Mouse (Mus musculus) intestine, embryonic 15.5 days (tissue): ENCODE results near the gene Cxcl2. TPM values are rescaled to one million over a fixed set of nuclear protein-coding genes. Genes with fewer than 3 reads are reported as not detected.
A peak's percentile ranks its signal among the peaks of the same experiment; 100 is the strongest.

Experiments used
- ATAC-seq: fragments of 200-750 bp; cut with Nextera tagmentation; 2 replicates; pipeline ENCODE4 v1.8.0; 2017; ENCODE audit warnings: moderate TSS enrichment, moderate library complexity
- H3K27ac ChIP-seq: fragments of 300-500 bp; sonication (generic); 2 replicates; pipeline ENCODE4 v1.5.1; 2015; ENCODE audit warnings: mild to moderate bottlenecking, inconsistent platforms
- H3K27me3 ChIP-seq: fragments of 300-500 bp; sonication (generic); replicated peaks from 2 replicates; pipeline ENCODE4 v1.6.1; 2015; ENCODE audit warnings: inconsistent platforms
- H3K36me3 ChIP-seq: fragments of 300-500 bp; sonication (generic); 2 replicates; pipeline ENCODE4 v1.6.1; 2015; ENCODE audit warnings: inconsistent platforms
- H3K4me1 ChIP-seq: fragments of 300-500 bp; sonication (generic); replicated peaks from 2 replicates; pipeline ENCODE4 v1.6.1; 2015; ENCODE audit warnings: inconsistent platforms
- H3K4me2 ChIP-seq: fragments of 300-500 bp; sonication (generic); replicated peaks from 2 replicates; pipeline ENCODE4 v1.6.1; 2015; ENCODE audit warnings: mild to moderate bottlenecking, inconsistent platforms
- H3K4me3 ChIP-seq: fragments of 300-500 bp; sonication (generic); replicated peaks from 2 replicates; pipeline ENCODE4 v1.5.1; 2015; ENCODE audit warnings: inconsistent platforms
- H3K9ac ChIP-seq: fragments of 300-500 bp; sonication (generic); 2 replicates; pipeline ENCODE4 v1.6.1; 2015; ENCODE audit warnings: inconsistent platforms
- H3K9me3 ChIP-seq: fragments of 300-500 bp; sonication (generic); 2 replicates; pipeline ENCODE4 v1.6.1; 2016; ENCODE audit warnings: inconsistent platforms
- WGBS: fragments of 180-500 bp; shearing (Covaris S2); methylation state at CpG from one replicate; pipeline ENCODE4 v1.1.7; 2015; 5-methylcytosine and 5-hydroxymethylcytosine counted together
- polyA plus RNA-seq: library from polyadenylated mRNA; unstranded; fragments of >200 nt; fragmentation: Nextera tagmentation; extraction: Ambion mirVana; gene quantifications from 2 replicates; pipeline ENCODE4 v1.2.1, GENCODE M21; 2015

Cxcl2 gene
- polyA plus RNA-seq, 1 experiment from 2014 or later: 0.20 TPM

DNA sequence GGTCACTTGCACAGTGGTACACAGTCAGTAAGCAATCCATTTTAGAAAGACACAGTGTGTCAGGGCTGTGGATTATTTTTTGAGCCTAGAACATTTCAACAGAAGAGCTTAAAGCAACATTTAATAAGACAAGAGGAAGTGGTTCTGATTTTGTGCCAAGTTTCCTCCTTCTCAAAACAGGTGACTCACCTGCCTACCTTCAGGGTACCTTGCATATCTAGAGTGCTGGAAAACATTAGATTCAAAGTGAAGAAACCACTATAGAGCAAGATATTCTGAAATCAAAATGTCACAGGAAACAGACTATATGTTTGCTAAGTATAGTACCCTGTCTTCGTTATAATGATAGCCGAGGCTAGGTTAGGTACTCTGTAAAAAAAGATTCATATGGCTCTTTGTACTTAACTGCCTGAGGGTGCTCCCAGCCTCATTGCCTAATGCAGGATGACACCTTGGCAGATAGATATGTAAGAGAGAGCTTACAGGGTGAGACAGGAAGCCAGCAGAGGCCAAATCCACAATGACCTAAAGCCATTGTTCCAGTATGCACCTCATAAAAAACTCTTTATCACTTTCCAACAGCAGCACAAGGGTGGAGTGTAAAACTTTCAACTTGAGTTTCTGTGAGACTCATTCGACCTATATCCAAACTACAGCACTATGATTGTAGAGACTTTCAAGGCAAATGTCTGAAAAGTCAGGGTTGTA is 24.2 kb upstream of the Cxcl2 start:
- Histone ChIP-seq H3K4me1 (no peaks in the 10 kb centered on the region), H3K4me2 (no peak overlapping the region), H3K9ac (no peak overlapping the region), H3K27me3 (no peaks in the 10 kb centered on the region), H3K4me3 (no peak overlapping the region), H3K27ac (no peak overlapping the region), H3K9me3 (no peaks in the 10 kb centered on the region), H3K36me3 (no peaks in the 10 kb centered on the region)
- no peak for ATAC-seq
- WGBS: 81% methylated on average over 3 of the region's 3 CpGs

DNA sequence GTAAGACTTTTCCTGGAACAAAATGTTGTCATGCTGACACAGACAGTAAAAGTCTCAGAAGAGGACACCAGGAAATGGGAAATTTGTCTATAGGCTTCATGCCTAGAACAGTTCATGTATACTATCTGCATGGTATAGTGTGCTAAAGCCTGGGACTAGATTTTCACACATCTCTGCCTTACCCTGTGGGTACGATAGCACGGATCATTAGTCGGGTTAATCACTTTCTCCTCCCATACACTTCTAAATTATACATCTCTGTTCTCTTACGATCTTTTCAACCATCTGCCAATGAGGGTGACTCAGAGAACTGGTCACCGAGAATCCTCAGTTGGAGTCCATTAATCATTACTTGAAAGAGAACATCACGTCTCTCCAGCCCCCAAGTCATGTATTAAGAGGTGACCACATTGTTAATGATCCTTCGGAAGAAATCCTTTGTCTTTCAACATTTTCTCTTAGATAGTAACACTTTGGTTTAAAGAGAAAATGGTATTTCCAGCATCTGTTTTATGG is 23.3 kb upstream of the Cxcl2 start:
- H3K27ac ChIP-seq: no peak overlapping the region
- H3K36me3 ChIP-seq: no peaks in the 10 kb centered on the region
- H3K9ac ChIP-seq: no peak overlapping the region
- no peak overlapping the region for H3K4me2 ChIP-seq
- no peak for ATAC-seq
- H3K4me1 ChIP-seq: no peaks in the 10 kb centered on the region
- 83% methylated on average over 7 of the region's 7 CpGs for WGBS
- H3K27me3 ChIP-seq: no peaks in the 10 kb centered on the region
- no peak overlapping the region for H3K4me3 ChIP-seq
- H3K9me3 ChIP-seq: no peaks in the 10 kb centered on the region

DNA sequence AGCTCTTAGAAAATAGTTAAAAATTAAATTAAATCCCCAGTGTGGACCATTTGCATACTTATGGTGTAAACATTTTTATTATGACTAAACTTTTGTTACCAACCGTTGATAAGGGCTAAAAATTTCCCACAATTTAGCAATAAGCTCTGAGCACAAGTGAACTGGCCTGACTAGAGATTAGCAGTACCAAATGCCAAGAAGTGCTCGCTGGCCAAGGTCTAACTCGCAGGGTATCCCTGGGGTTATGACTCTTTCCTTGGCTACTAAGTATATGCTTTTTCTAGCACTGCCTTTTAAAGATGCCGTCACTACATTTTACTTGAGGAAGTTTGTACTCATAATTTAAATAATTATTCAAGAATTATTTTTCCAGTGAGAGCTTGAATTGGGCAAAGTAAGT is 22.6 kb upstream of the Cxcl2 start:
- Histone ChIP-seq H3K27ac (no peak overlapping the region), H3K27me3 (no peaks in the 10 kb centered on the region)
- WGBS: 84% methylated on average over 4 of the region's 4 CpGs

DNA sequence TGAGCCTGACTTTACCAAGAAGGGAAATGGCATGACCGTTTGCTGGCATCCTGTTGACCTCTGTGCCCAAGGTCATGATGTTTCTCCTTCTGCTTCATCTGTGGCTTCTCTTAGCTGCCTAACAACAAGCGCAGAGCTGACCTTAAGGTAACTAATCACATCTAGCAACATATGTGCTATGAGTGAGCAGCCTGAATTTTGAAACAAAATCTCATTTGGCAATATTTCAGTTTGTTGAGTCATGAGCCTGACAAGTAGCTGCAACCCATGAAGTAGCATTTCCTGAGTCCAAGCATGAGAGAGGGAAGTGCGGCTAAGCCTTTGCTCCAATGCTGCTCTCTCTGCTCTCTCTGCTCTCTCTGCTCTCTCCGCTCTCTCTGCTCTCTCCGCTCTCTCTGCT is 22.0 kb upstream of the Cxcl2 start:
- H3K27ac ChIP-seq: no peak overlapping the region
- no peak overlapping the region for H3K9ac ChIP-seq
- H3K4me1 ChIP-seq: no peaks in the 10 kb centered on the region
- no peak for ATAC-seq
- no peaks in the 10 kb centered on the region for H3K27me3 ChIP-seq
- no peaks in the 10 kb centered on the region for H3K36me3 ChIP-seq
- no peak overlapping the region for H3K4me2 ChIP-seq
- 84% methylated on average over 5 of the region's 5 CpGs for WGBS
- H3K4me3 ChIP-seq: no peak overlapping the region
- no peaks in the 10 kb centered on the region for H3K9me3 ChIP-seq

More for the DNA sequence above, 22.6 kb upstream of the Cxcl2 start:
- no peaks in the 10 kb centered on the region for H3K4me1 ChIP-seq
- no peak for ATAC-seq
- no peak overlapping the region for H3K9ac ChIP-seq
- H3K9me3 ChIP-seq: no peaks in the 10 kb centered on the region
- H3K4me2 ChIP-seq: no peak overlapping the region
- H3K4me3 ChIP-seq: no peak overlapping the region
- no peaks in the 10 kb centered on the region for H3K36me3 ChIP-seq

DNA sequence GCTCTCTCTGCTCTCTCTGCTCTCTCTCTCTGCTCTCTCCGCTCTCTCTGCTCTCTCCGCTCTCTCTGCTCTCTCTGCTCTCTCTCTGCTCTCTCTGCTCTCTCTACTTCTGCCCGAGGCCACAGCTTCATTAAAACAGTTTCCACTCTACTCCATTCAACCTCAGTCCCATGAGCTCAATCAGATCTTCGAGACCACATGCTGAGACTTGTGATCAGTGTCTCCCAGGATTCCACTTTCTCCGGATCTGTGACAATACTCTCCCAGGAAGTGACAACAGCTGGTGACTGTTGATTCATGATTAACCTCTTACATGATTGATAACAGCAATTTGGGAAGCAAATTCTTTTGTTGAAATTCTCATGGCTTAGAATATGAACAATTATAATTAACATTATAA is 21.5 kb upstream of the Cxcl2 start:
- Histone ChIP-seq H3K4me1 (no peaks in the 10 kb centered on the region), H3K36me3 (no peaks in the 10 kb centered on the region), H3K27ac (no peak overlapping the region), H3K9ac (no peak overlapping the region), H3K27me3 (no peaks in the 10 kb centered on the region), H3K4me3 (no peak overlapping the region), H3K9me3 (no peaks in the 10 kb centered on the region), H3K4me2 (no peak overlapping the region)
- WGBS: 85% methylated on average over 5 of the region's 5 CpGs
- no peak for ATAC-seq

DNA sequence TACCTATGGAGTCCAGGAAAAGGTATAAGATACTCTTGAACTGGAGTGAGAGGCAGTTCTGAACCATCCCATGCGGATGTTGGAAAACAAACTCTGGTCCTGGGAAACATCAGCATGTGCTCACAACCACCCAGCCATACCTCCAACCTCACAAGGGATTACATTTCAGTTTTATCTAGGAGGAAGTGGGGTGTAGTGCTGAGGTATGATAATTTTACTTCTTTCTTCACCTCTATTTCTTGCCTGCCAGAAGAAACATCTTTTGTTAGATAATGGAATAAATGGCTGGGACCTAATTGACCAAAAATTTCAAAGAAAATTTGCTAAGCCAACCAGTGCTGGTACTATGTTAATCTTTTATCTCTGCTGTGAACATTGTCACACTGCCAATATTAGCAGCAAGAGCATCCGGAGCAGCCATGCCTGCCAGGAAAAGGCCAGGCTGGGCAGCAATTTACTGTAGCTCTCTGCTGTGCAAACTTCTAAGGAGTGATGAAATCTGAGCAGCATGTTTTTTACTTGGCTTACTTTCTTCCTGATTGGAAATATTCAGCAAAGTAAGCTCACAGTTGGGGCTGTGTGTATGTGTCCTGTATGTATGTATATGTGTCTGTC is 18.9 kb upstream of the Cxcl2 start:
- Histone ChIP-seq H3K36me3 (no peaks in the 10 kb centered on the region), H3K4me1 (no peaks in the 10 kb centered on the region), H3K9me3 (no peaks in the 10 kb centered on the region), H3K27me3 (no peaks in the 10 kb centered on the region), H3K4me2 (no peak overlapping the region), H3K27ac (no peak overlapping the region), H3K4me3 (no peak overlapping the region), H3K9ac (no peak overlapping the region)
- 60% methylated on average over 2 of the region's 2 CpGs for WGBS
- no peak for ATAC-seq

DNA sequence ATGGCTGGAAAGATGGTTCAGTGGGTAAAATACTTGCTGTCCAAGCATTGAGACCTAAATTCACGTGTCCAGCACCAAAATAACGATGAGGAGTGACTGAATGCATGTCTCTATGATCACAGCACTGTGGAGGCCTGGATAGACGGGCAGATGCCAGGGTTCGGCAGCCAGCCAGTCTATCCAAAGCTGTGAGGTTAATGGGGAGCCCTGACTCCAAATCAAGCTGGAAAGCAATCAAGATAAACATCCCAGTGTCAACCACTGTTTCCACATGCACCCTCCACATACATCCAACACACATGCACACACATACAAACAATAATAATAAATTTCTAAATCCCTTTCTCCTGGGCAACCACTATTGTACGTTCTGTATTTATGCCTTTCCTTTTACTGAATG is 15.0 kb upstream of the Cxcl2 start:
- Histone ChIP-seq H3K4me2 (no peak overlapping the region), H3K27me3 (no peaks in the 10 kb centered on the region), H3K4me3 (no peak overlapping the region), H3K36me3 (no peaks in the 10 kb centered on the region), H3K9me3 (no peaks in the 10 kb centered on the region), H3K4me1 (no peaks in the 10 kb centered on the region), H3K27ac (no peak overlapping the region), H3K9ac (no peak overlapping the region)
- WGBS: 73% methylated on average over 5 of the region's 5 CpGs
- no peak for ATAC-seq

DNA sequence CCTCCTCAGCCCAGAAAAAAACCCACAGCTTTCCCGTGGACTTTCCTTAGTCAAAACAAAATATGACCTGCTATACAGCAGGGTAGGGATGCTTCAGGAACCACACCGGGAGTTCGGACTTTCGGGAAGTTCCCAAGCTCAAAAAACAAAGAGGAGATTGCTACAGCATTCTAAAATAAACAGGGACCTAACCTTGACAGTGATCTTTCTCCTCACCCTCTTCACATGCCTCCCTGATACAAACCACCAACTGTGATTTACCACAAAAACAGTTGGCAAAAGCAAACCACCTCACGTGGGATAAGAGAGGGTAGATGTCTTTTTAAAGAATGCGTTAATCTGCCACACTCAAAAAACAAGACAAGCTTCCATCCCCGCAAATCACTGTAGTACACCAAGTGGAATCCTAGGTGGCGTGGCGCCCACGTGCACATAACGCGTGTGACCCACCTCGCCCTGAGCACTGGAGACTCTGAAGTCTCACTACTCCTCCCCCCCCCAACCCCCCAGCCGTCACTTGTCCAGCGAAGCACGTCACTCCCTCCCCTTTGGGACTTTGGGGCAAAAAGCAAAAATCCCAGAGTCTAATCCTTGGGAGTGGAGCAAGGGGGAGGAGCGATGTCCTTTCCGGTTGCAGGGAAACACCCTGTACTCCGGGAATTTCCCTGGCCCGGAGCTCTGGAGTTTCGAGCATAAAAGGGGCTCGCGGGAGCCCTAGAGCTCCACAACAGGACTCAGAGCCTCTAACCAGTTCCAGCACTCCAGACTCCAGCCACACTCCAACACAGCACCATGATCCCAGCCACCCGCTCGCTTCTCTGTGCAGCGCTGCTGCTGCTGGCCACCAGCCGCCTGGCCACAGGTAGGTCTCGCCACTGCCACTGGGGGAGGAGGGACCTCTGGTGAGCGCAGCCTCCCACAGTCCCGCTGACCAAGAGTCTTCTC is 12.9 kb upstream of the Cxcl2 start, which contains the start of gene Cxcl1:
Gene Cxcl1, plus strand, starts transcription at position 723 of the 945 bp plus-strand sequence.
- Histone ChIP-seq H3K9me3 (no peaks in the 10 kb centered on the region), H3K4me1 (no peaks in the 10 kb centered on the region), H3K4me2 (peak within 1 kb of the TSS; percentile 91), H3K36me3 (no peaks in the 10 kb centered on the region), H3K27me3 (no peaks in the 10 kb centered on the region), H3K4me3 (peak within 1 kb of the TSS; percentile 52), H3K9ac (peak within 1 kb of the TSS; percentile 64), H3K27ac (0 out of 2 replicates have a peak within 1 kb of the TSS, but pooled peaks have one; percentile 44)
- peak; percentile 94 for ATAC-seq
- WGBS: 11% methylated on average over 30 of the region's 30 CpGs

DNA sequence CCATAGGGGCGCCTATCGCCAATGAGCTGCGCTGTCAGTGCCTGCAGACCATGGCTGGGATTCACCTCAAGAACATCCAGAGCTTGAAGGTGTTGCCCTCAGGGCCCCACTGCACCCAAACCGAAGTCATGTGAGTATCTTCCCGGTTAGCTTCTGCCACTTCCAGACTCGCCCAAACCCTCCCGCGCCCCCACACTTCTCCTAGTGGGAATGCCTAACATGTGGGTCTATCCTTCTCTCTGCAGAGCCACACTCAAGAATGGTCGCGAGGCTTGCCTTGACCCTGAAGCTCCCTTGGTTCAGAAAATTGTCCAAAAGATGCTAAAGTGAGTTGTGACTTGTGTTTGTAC is 12.2 kb upstream of the Cxcl2 start:
- Histone ChIP-seq H3K4me3 (peak overlapping the region; percentile 52), H3K27ac (0 out of 2 replicates have a peak overlapping the region, but pooled peaks have one; percentile 44), H3K9me3 (no peaks in the 10 kb centered on the region), H3K4me1 (no peaks in the 10 kb centered on the region), H3K27me3 (no peaks in the 10 kb centered on the region), H3K4me2 (peak overlapping the region; percentile 91), H3K9ac (peak overlapping the region; percentile 64), H3K36me3 (no peaks in the 10 kb centered on the region)
- WGBS: 27% methylated on average over 10 of the region's 10 CpGs
- no peak for ATAC-seq

DNA sequence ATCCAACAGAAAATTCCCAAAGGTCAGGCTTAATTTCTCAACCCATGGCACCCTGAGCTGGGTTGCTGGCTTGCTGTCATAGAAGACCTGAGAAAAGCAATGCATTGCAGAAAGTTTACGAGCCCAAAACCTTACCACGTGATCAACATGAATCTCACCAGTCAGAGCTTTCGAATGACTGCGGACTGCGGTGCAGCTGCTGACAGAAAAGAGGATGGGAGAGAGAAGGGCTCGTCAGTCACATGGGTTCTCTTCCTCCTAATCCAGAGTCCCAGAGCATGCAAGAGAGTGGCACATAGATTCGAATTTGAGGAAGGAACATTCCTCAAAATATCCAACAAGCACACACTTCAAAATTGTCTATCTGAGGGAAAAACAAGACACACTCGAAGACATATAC is 9.4 kb upstream of the Cxcl2 start:
- Histone ChIP-seq H3K27ac (no peak overlapping the region), H3K4me1 (no peaks in the 10 kb centered on the region), H3K4me2 (no peak overlapping the region), H3K27me3 (no peaks in the 10 kb centered on the region), H3K9ac (no peak overlapping the region), H3K36me3 (no peaks in the 10 kb centered on the region), H3K4me3 (no peak overlapping the region), H3K9me3 (no peaks in the 10 kb centered on the region)
- WGBS: 76% methylated on average over 8 of the region's 8 CpGs
- no peak for ATAC-seq

DNA sequence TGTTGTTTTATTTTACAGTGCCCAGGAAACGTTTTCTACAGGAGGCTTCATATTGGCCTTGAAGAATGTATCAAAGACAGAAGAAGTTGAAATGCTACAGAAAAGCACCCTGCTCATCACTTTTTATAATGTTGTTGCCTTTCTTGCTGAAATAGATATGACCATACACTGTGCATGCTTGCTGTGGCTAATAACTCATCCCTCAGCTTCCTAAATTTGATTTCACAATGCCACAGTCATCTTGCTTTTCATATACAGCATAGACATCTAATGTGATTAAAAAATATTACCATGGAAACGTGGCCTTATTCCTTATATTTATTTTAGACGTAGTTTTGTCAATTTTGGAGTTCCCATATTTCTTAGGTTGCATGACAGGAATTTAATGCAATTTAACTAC is 6.2 kb upstream of the Cxcl2 start:
- no peak for ATAC-seq
- Histone ChIP-seq H3K4me1 (0 out of 2 replicates have a peak, but pooled peaks cover 4% of the 10 kb centered on the region), H3K27me3 (no peaks in the 10 kb centered on the region), H3K36me3 (no peaks in the 10 kb centered on the region), H3K4me2 (no peak overlapping the region), H3K27ac (no peak overlapping the region), H3K4me3 (no peak overlapping the region), H3K9ac (no peak overlapping the region), H3K9me3 (no peaks in the 10 kb centered on the region)
- 78% methylated on average over 3 of the region's 3 CpGs for WGBS

DNA sequence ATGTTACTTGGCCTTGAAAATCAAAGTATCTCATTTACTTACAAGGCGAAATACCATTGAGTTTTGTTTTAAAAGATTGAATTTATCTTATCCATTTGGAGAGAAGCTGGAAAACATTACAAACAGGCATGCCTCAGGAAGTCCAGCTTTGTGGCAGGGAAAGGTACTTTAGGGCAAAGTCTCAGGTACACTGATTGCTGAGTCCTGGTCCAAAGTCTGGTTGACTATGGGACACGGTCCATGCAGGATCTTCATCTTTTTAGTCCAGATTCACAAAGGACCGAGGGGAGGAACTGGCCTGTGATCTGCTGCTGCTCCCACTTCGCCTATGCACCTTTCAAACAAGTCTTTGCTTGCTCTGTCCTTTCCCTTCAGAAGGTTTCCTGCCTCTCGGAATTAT is 4.4 kb upstream of the Cxcl2 start:
- Histone ChIP-seq H3K27me3 (0 out of 2 replicates have a peak, but pooled peaks cover 3% of the 10 kb centered on the region), H3K9me3 (no peaks in the 10 kb centered on the region), H3K4me1 (peaks cover 8% of the 10 kb centered on the region; the same call in 1 of the 2 replicates), H3K9ac (no peak overlapping the region), H3K4me2 (no peak overlapping the region), H3K4me3 (no peak overlapping the region), H3K27ac (no peak overlapping the region), H3K36me3 (no peaks in the 10 kb centered on the region)
- ATAC-seq: no peak
- 84% methylated on average over 5 of the region's 5 CpGs for WGBS
